Mouse (Mus musculus) hindbrain, embryonic 16.5 days (tissue): ENCODE data around the gene Armc5. TPM values are rescaled to one million over a fixed set of nuclear protein-coding genes. Genes with fewer than 3 reads are reported as not detected.

ENCODE experiments used
- ATAC-seq: fragments of 200-750 bp; cut with Nextera tagmentation; 2 replicates; pipeline ENCODE4 v1.8.0; 2017; ENCODE audit warnings: moderate TSS enrichment, moderate library complexity
- H3K27ac ChIP-seq: fragments of 300-500 bp; sonication (generic); 2 replicates; pipeline ENCODE4 v1.5.1; 2014; ENCODE audit warnings: low read depth, mild to moderate bottlenecking, control low read depth, low read length, moderate library complexity
- H3K27me3 ChIP-seq: fragments of 300-500 bp; sonication (generic); replicated peaks from 2 replicates; pipeline ENCODE4 v1.6.1; 2014; ENCODE audit warnings: low read length; ENCODE audit not compliant: control insufficient read depth, insufficient read depth
- H3K36me3 ChIP-seq: fragments of 300-500 bp; sonication (generic); 2 replicates; pipeline ENCODE4 v1.6.1; 2014; ENCODE audit warnings: mild to moderate bottlenecking, low read length, moderate library complexity, mixed read lengths; ENCODE audit not compliant: control insufficient read depth, insufficient read depth
- H3K4me1 ChIP-seq: fragments of 300-500 bp; sonication (generic); 2 replicates; pipeline ENCODE4 v1.6.1; 2014; ENCODE audit warnings: low read depth, low read length; ENCODE audit not compliant: control insufficient read depth, insufficient read depth
- H3K4me2 ChIP-seq: fragments of 300-500 bp; sonication (generic); 2 replicates; pipeline ENCODE4 v1.6.1; 2014; ENCODE audit warnings: mild to moderate bottlenecking, low read length, control low read depth, moderate library complexity
- H3K4me3 ChIP-seq: fragments of 300-500 bp; sonication (generic); 2 replicates; pipeline ENCODE4 v1.5.1; 2014; ENCODE audit warnings: mild to moderate bottlenecking, low read length, control low read depth, moderate library complexity
- H3K9ac ChIP-seq: fragments of 300-500 bp; sonication (generic); 2 replicates; pipeline ENCODE4 v1.6.1; 2014; ENCODE audit warnings: low read depth, mild to moderate bottlenecking, control low read depth, low read length, moderate library complexity
- H3K9me3 ChIP-seq: fragments of 300-500 bp; sonication (generic); 2 replicates; pipeline ENCODE4 v1.6.1; 2014; ENCODE audit warnings: mild to moderate bottlenecking, low read length, moderate library complexity; ENCODE audit not compliant: control insufficient read depth
- WGBS: fragments of 180-500 bp; shearing (Covaris S2); extraction: QIAGEN DNeasy Blood & Tissue Kit; methylation state at CpG from one replicate; pipeline ENCODE4 v1.1.7; 2014; 5-methylcytosine and 5-hydroxymethylcytosine counted together
- polyA plus RNA-seq: library from polyadenylated mRNA; unstranded; fragments of >200 nt; fragmentation: Nextera tagmentation; extraction: Ambion mirVana; gene quantifications from 2 replicates; pipeline ENCODE4 v1.2.1, GENCODE M21; 2015

Armc5 gene
- polyA plus RNA-seq, 1 experiment from 2014 or later: 12.0 TPM

DNA sequence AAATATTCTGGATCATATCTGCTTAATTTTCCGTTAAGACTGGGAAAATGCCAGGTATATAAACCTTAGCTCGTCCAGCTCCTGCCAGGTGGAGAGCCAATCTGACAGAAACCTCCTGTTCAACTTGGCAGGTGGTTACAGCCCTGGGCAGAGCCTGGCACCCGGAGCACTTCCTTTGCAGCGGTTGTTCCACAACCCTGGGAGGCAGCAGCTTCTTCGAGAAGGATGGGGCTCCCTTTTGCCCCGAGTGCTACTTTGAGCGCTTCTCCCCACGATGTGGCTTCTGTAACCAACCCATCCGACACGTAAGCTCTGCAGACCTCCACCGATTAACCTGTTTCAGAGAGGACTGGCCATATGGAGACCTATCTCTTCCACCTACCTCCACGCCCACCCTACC, 14.8 kb downstream of the Armc5 start:
- H3K9ac ChIP-seq: 0 out of 2 replicates have a peak overlapping the region, but pooled peaks have one; percentile 3
- no peak overlapping the region; the same call in 1 of the 2 replicates for H3K4me3 ChIP-seq
- no peak for ATAC-seq

DNA sequence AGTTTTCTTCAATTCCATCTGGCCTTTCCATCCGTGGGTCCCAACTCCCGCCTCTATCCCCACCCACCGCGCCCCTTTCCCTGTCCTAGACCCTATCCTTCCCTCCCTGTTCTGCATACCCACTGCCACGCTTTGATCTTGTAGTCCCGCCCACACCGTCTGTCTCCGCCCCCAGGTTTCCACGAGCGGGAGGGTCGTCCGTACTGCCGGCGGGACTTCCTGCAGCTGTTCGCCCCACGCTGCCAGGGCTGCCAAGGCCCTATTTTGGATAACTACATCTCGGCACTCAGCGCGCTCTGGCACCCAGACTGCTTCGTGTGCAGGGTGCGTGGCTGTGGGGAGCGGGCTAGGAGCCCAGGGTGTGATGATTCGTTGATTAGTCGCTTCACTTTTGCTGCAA, 15.5 kb downstream of the Armc5 start:
- no peaks in the 10 kb centered on the region for H3K9me3 ChIP-seq
- 12% methylated on average over 24 of the region's 24 CpGs for WGBS
- H3K27me3 ChIP-seq: no peaks in the 10 kb centered on the region
- H3K27ac ChIP-seq: no peak overlapping the region
- H3K4me2 ChIP-seq: peak overlapping the region; percentile 59
- peak; percentile 51 for ATAC-seq
- no peaks in the 10 kb centered on the region for H3K36me3 ChIP-seq
- peak overlapping the region; percentile 55 for H3K9ac ChIP-seq
- H3K4me3 ChIP-seq: peak overlapping the region; percentile 36
- H3K4me1 ChIP-seq: peaks cover 11% of the 10 kb centered on the region

More for the DNA sequence above, 14.8 kb downstream of the Armc5 start:
- H3K4me1 ChIP-seq: peaks cover 11% of the 10 kb centered on the region
- H3K36me3 ChIP-seq: no peaks in the 10 kb centered on the region
- no peaks in the 10 kb centered on the region for H3K9me3 ChIP-seq
- peak overlapping the region; percentile 59 for H3K4me2 ChIP-seq
- no peak overlapping the region for H3K27ac ChIP-seq
- 55% methylated on average over 12 of the region's 12 CpGs for WGBS
- no peaks in the 10 kb centered on the region for H3K27me3 ChIP-seq

DNA sequence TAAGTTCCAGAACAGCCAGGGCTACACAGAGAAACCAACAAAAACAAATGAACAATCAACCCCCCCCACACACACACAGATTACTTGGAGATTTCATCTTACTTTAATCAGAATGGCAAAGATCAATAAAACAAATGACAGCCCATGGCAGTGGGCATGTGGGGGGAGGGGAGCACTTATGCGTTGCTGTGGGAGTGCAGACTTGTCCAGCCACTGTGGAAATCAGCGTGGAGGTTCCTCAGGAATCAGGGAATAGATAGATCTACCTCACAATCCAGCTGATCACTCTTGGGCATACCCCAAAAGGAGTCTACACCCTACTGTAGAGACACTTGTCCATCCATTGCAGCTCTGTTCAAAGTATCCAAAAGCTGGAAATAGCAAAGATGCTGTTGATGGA, 17.8 kb downstream of the Armc5 start:
- Histone ChIP-seq H3K36me3 (no peaks in the 10 kb centered on the region), H3K27ac (no peak overlapping the region), H3K4me1 (peaks cover 11% of the 10 kb centered on the region), H3K27me3 (no peaks in the 10 kb centered on the region), H3K4me2 (no peak overlapping the region), H3K9me3 (no peaks in the 10 kb centered on the region), H3K4me3 (no peak overlapping the region), H3K9ac (no peak overlapping the region)
- WGBS: 68% methylated on average over 2 of the region's 2 CpGs
- no peak for ATAC-seq

DNA sequence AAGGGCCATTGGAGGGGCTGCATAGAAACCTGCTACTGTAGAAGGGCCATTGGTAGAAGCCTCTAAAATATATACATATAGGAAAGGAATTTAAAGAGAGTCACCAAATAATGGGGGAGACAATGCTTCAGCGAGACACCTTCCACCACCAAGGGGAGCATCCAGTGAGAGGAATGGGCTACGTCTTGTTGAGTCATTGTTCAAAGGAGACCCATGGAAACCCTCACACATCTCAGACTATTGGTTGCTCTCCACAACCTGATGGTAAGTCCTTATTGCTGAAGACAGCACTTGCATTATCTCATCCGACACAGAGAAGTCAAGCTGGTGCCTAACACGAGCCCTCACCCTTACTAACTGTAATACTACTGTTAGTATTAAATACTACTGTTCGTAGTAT, 18.6 kb downstream of the Armc5 start:
- no peaks in the 10 kb centered on the region for H3K36me3 ChIP-seq
- H3K27me3 ChIP-seq: no peaks in the 10 kb centered on the region
- H3K4me3 ChIP-seq: no peak overlapping the region
- no peak overlapping the region for H3K27ac ChIP-seq
- no peaks in the 10 kb centered on the region for H3K9me3 ChIP-seq
- WGBS: 89% methylated on average over 5 of the region's 5 CpGs
- H3K9ac ChIP-seq: no peak overlapping the region
- no peak overlapping the region for H3K4me2 ChIP-seq
- no peak for ATAC-seq
- H3K4me1 ChIP-seq: peaks cover 11% of the 10 kb centered on the region

DNA sequence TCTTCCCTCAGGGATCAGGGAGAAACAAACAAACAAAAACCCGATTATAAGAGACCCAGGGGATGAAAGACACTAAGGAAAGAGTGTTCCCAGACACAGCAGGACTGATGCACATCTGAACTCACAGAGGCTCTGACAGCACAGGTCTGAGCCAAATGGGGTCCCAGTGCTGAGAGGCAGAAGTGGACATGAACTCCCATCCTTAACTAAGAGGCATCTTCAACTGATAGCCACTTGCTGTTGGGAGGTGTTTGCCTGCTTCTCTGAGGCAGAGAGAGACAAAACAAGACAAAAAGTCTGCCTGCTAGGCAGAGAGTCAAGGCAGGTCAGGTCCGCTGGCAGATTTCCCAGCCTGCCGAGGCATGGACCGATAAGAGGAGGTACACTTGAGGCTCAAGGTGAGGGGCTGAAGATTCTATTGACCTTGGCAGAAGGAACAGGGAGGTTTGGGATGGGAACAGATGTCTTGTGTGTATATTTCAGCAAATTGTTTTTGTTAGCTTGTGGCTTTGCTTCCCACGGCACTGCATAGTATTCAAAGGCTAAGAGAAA, 19.7 kb downstream of the Armc5 start:
- WGBS: 49% methylated on average over 5 of the region's 5 CpGs
- H3K9ac ChIP-seq: no peak overlapping the region
- H3K36me3 ChIP-seq: no peaks in the 10 kb centered on the region
- peaks cover 9% of the 10 kb centered on the region for H3K4me1 ChIP-seq
- no peak overlapping the region for H3K4me3 ChIP-seq
- no peaks in the 10 kb centered on the region for H3K9me3 ChIP-seq
- no peak overlapping the region for H3K4me2 ChIP-seq
- no peak for ATAC-seq
- H3K27me3 ChIP-seq: no peaks in the 10 kb centered on the region
- no peak overlapping the region for H3K27ac ChIP-seq

DNA sequence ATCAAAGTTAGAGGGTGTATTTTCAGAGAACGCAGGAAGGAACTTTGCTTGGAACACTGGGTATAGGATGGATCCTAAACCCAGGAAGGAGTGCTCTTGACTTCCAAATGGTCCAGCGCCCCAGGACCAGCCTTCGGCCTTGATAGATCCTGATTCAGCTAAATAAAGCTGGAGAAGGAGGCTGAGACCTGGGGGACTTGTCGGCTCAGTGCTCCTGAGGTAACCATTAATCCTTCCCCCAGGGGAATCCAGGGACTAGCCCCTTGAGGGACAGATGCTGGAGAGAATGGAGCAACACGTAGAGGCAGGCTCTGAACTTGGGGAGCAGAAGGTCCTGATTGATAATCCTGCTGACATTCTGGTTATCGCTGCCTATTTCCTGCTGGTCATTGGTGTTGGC, 28.3 kb downstream of the Armc5 start, which contains the start of gene Slc5a2:
Gene Slc5a2 (plus strand): TSS at position 247 of the 400 bp plus-strand sequence.
- Histone ChIP-seq H3K27ac (no peak within 1 kb of the TSS), H3K9ac (no peak within 1 kb of the TSS), H3K27me3 (no peaks in the 10 kb centered on the region), H3K4me1 (no peaks in the 10 kb centered on the region), H3K36me3 (no peaks in the 10 kb centered on the region), H3K4me2 (no peak within 1 kb of the TSS), H3K9me3 (no peaks in the 10 kb centered on the region), H3K4me3 (no peak within 1 kb of the TSS)
- WGBS: 84% methylated on average over 6 of the region's 6 CpGs
- no peak for ATAC-seq

DNA sequence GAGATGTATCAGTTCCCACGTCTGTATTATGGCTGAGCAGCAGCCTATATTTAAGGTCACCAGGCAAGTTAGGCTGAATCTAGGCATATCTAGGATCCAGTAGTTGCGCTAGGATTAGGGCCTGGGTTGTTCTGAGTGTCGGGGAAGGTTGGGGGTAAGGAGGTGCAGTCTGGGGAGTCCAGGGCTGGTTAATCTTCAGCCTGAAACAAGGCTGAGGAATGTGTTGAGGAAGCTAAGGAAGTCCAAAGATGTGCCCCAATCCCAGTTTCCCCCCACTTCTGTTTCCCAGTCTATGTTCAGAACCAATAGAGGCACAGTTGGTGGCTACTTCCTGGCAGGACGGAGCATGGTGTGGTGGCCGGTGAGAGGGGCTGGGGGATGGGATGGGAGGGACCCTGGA, 28.9 kb downstream of the Armc5 start:
- no peak overlapping the region for H3K4me3 ChIP-seq
- H3K4me1 ChIP-seq: no peaks in the 10 kb centered on the region
- no peaks in the 10 kb centered on the region for H3K9me3 ChIP-seq
- H3K9ac ChIP-seq: no peak overlapping the region
- H3K27me3 ChIP-seq: no peaks in the 10 kb centered on the region
- no peak overlapping the region for H3K4me2 ChIP-seq
- H3K27ac ChIP-seq: no peak overlapping the region
- H3K36me3 ChIP-seq: peaks cover 1% of the 10 kb centered on the region; the same call in 1 of the 2 replicates
- ATAC-seq: no peak
- WGBS: 87% methylated on average over 5 of the region's 5 CpGs

DNA sequence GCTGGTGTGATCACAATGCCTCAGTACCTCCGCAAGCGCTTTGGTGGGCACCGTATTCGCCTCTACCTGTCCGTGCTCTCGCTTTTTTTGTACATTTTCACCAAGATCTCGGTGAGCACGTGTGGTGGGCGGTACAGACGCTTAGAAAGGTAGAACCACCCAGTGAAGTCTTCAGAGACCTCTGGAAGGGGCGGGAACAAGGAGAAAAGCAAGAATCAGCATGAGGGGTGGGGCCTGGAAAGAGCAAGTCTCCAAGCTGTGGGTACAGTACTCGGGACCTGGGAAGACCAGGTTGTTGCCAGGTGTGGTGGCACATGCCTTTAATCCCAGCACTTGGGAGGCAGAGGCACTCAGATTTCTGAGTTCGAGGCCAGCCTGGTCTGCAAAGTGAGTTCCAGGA, 30.2 kb downstream of the Armc5 start:
- Histone ChIP-seq H3K36me3 (peaks cover 7% of the 10 kb centered on the region; the same call in 1 of the 2 replicates), H3K4me2 (no peak overlapping the region), H3K4me3 (no peak overlapping the region), H3K9me3 (no peaks in the 10 kb centered on the region), H3K4me1 (no peaks in the 10 kb centered on the region), H3K27ac (no peak overlapping the region), H3K9ac (no peak overlapping the region), H3K27me3 (no peaks in the 10 kb centered on the region)
- no peak for ATAC-seq
- 71% methylated on average over 13 of the region's 13 CpGs for whole genome bisulfite sequencing

DNA sequence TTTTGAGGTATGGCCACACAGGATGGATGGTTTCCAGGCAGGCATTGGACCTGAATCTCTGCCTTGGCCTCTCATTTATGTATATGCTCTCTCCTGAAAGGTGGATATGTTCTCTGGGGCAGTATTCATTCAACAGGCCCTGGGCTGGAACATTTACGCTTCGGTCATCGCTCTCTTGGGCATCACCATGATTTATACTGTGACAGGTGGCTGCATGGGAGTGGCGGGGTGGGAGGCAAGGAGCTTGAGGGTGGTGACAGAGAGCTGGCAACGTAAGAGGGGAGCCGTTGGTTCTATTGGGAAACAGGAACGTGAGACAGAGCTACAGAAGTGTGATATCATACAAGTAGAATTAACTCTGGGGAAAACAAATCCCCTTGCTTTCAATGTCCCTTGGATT, 30.7 kb downstream of the Armc5 start:
- Histone ChIP-seq H3K36me3 (peaks cover 7% of the 10 kb centered on the region; the same call in 1 of the 2 replicates), H3K9ac (no peak overlapping the region), H3K27me3 (no peaks in the 10 kb centered on the region), H3K4me1 (no peaks in the 10 kb centered on the region), H3K4me3 (no peak overlapping the region), H3K27ac (no peak overlapping the region), H3K9me3 (no peaks in the 10 kb centered on the region), H3K4me2 (no peak overlapping the region)
- no peak for ATAC-seq
- 84% methylated on average over 7 of the region's 7 CpGs for whole genome bisulfite sequencing
